ENCODE assay signal across 9 mouse cellular contexts in the genomic region with DNA sequence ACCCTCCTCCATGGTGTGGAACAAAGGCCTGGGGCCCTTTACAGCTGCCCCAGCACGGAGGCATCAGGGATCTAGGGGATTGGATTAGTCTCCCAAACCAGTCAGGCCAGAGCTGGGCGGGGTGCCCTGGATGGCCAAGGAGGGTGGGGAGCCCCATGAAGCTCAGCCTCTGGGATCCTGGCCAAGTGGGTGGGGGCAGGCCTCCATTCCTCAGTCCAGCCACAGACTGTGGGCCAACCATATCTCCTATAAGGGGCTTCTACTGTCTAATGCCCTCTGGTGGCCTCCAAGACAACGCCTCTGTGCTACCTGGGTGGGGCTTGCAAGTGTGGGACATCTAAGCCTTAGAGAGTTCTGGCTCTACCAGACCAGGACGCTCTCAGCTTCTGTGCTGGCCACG. TPM values are rescaled to one million over a fixed set of nuclear protein-coding genes. Genes with fewer than 3 reads are reported as not detected.
DNase-seq lines count a peak whose midpoint lies in the region; ATAC-seq lines count a peak whose summit lies in the region.
"Had no signal": no experiment of that assay in that cellular context is flagged by ENCODE, and none has a peak within 500 bp of the region (broad histone marks: within the 10 kb centered on the region; RNA-seq: fewer than 3 reads in every experiment).

No protein-coding gene starts in this region.

- H3K9ac ChIP-seq in neural tube, embryonic 15.5 days (replicated peaks), result 0 out of 2 replicates have a peak overlapping the region, but pooled peaks have one; percentile 78

- WGBS in neural tube, embryonic 15.5 days, result 80% methylated on average over 5 of the region's 5 CpGs

- DNase-seq in layer of hippocampus, adult 11-12 months (ENCODE audit: low spot score), result peak; percentile 55
- DNase-seq in layer of hippocampus, postnatal 36 days, result no peak
- peak; percentile 62 to 71 for DNase-seq in cerebellum, postnatal 14 days
- DNase-seq in heart, postnatal 36 days, result peak; percentile 40 to 51
- DNase-seq in embryo, embryonic 10 days (ENCODE audit: low spot score), result no peak
- no peak for DNase-seq in left cerebral cortex, postnatal 36 days (ENCODE audit: low spot score in 2 of 2)

- H3K4me3 ChIP-seq in neural tube, embryonic 15.5 days (replicated peaks), result no peak overlapping the region; the same call in 1 of the 2 replicates

- H3K27ac ChIP-seq in neural tube, embryonic 15.5 days (replicated peaks), result no peak overlapping the region

- no peaks in the 10 kb centered on the region for H3K27me3 ChIP-seq in neural tube, embryonic 15.5 days (replicated peaks)

- H3K36me3 ChIP-seq in neural tube, embryonic 15.5 days, result peaks cover 13% of the 10 kb centered on the region

- intact Hi-C loops in heart, postnatal 36 days (cut with DNase I), result no loop called here
- intact Hi-C loops in left cerebral cortex, postnatal 36 days (cut with DNase I), result no loop called here

- H3K9me3 ChIP-seq in neural tube, embryonic 15.5 days (replicated peaks), result no peaks in the 10 kb centered on the region

- H3K4me1 ChIP-seq in neural tube, embryonic 15.5 days, result peaks cover 26% of the 10 kb centered on the region

- H3K4me2 ChIP-seq in neural tube, embryonic 15.5 days, result peak overlapping the region; percentile 90

- ATAC-seq in neural tube, embryonic 15.5 days (ENCODE audit: low FRiP score), result no peak

RNA-seq across cellular contexts. Expression of a gene that starts 2.0 kb away (rescaled TPM):
- total RNA-seq in layer of hippocampus, postnatal 36 days (2021), result 10 to 100 TPM; 46.2 to 62.8 TPM
- total RNA-seq in heart, postnatal 36 days (2021), result 10 to 100 TPM; 23.0 to 23.4 TPM
- 100 and 120 TPM in 2 replicates for polyA plus RNA-seq in neural tube, embryonic 15.5 days (2015; fragmentation: Nextera tagmentation; extraction: Ambion mirVana)
- total RNA-seq in left cerebral cortex, postnatal 36 days (2021), result 10 to 100 TPM; 72.8 to 75.8 TPM

RNA-seq across cellular contexts. Expression of a gene that starts 2.3 kb away (rescaled TPM):
- under 1 TPM in 1 of 2 experiments, not detected in 1; 0.66 TPM for total RNA-seq in layer of hippocampus, postnatal 36 days (2021)
- total RNA-seq in heart, postnatal 36 days (2021), result 1 to 10 TPM; 1.2 to 1.6 TPM
- 1.8 and 2.0 TPM in 2 replicates for polyA plus RNA-seq in neural tube, embryonic 15.5 days (2015; fragmentation: Nextera tagmentation; extraction: Ambion mirVana)
- total RNA-seq in left cerebral cortex, postnatal 36 days (2021), result under 1 TPM in 1 of 2 experiments, not detected in 1; 0.69 TPM
- total RNA-seq: adrenal gland, postnatal 36 days had no signal

RNA-seq across cellular contexts. Expression of a gene that starts 10.9 kb away (rescaled TPM):
- total RNA-seq in layer of hippocampus, postnatal 36 days (2021), result 100 to 1,000 TPM; 435 to 800 TPM
- 100 to 1,000 TPM; 189 to 202 TPM for total RNA-seq in heart, postnatal 36 days (2021)
- polyA plus RNA-seq in neural tube, embryonic 15.5 days (2015; fragmentation: Nextera tagmentation; extraction: Ambion mirVana), result 40.1 and 116 TPM in 2 replicates
- total RNA-seq in left cerebral cortex, postnatal 36 days (2021), result 1,000 to 10,000 TPM; 1,442 to 2,237 TPM

RNA-seq across cellular contexts. Expression of a gene that starts 30.4 kb away (rescaled TPM):
- total RNA-seq in layer of hippocampus, postnatal 36 days (2021), result 100 to 1,000 TPM; 147 to 167 TPM
- total RNA-seq in heart, postnatal 36 days (2021), result 10 to 100 TPM; 35.5 to 39.9 TPM
- polyA plus RNA-seq in neural tube, embryonic 15.5 days (2015; fragmentation: Nextera tagmentation; extraction: Ambion mirVana), result 11.2 and 13.4 TPM in 2 replicates
- 100 to 1,000 TPM; 169 to 174 TPM for total RNA-seq in left cerebral cortex, postnatal 36 days (2021)

RNA-seq across cellular contexts. Expression of a gene that starts 34.8 kb away (rescaled TPM):
- not detected for total RNA-seq in layer of hippocampus, postnatal 36 days (2021)
- total RNA-seq in heart, postnatal 36 days (2021), result not detected
- not detected in 2 replicates for polyA plus RNA-seq in neural tube, embryonic 15.5 days (2015; fragmentation: Nextera tagmentation; extraction: Ambion mirVana)
- total RNA-seq in left cerebral cortex, postnatal 36 days (2021), result not detected
- total RNA-seq: adrenal gland, postnatal 36 days had no signal
- polyA plus RNA-seq: liver, embryonic 16.5 days had no signal

Comparison
In these comparisons a context has a peak if more than half of its experiments do, and no peak if none do; other contexts are left out.
1. DNase-seq: peak in layer of hippocampus, adult 11-12 months (single experiment), cerebellum, postnatal 14 days (2 of 2) and heart, postnatal 36 days (2 of 2); none in layer of hippocampus, postnatal 36 days (0 of 2), embryo, embryonic 10 days (single experiment) and left cerebral cortex, postnatal 36 days (0 of 2).